Mouse (Mus musculus) stomach, embryonic 16.5 days (tissue): ENCODE data around the gene Krtap4-13. TPM values are rescaled to one million over a fixed set of nuclear protein-coding genes. Genes with fewer than 3 reads are reported as not detected.
"Not testable (repeated sequence)": the region's sequence is repeated elsewhere in the genome, so short reads cannot be mapped to it uniquely, and the experiment has no call there.

Source experiments
- ATAC-seq: fragments of 200-750 bp; cut with Nextera tagmentation; 2 replicates; pipeline ENCODE4 v1.8.0; 2017; ENCODE audit warnings: moderate number of reproducible peaks, moderate TSS enrichment; ENCODE audit not compliant: insufficient read depth, low FRiP score
- H3K27ac ChIP-seq: fragments of 300-500 bp; sonication (generic); 2 replicates; pipeline ENCODE4 v1.5.1; 2014; ENCODE audit warnings: low read length
- H3K27me3 ChIP-seq: fragments of 300-500 bp; sonication (generic); 2 replicates; pipeline ENCODE4 v1.6.1; 2014; ENCODE audit warnings: low read length, control low read depth, mixed read lengths; ENCODE audit not compliant: control insufficient read depth, insufficient read depth
- H3K36me3 ChIP-seq: fragments of 300-500 bp; sonication (generic); 2 replicates; pipeline ENCODE4 v1.6.1; 2014; ENCODE audit warnings: low read length; ENCODE audit not compliant: control insufficient read depth, insufficient read depth
- H3K4me1 ChIP-seq: fragments of 300-500 bp; sonication (generic); 2 replicates; pipeline ENCODE4 v1.6.1; 2014; ENCODE audit warnings: low read length, control low read depth, mixed read lengths; ENCODE audit not compliant: control insufficient read depth, insufficient read depth
- H3K4me2 ChIP-seq: fragments of 300-500 bp; sonication (generic); 2 replicates; pipeline ENCODE4 v1.6.1; 2014; ENCODE audit warnings: low read depth, low read length, mixed read lengths
- H3K4me3 ChIP-seq: fragments of 300-500 bp; sonication (generic); replicated peaks from 2 replicates; pipeline ENCODE4 v1.5.1; 2014; ENCODE audit warnings: mild to moderate bottlenecking, low read length
- H3K9ac ChIP-seq: fragments of 300-500 bp; sonication (generic); 2 replicates; pipeline ENCODE4 v1.6.1; 2014; ENCODE audit warnings: low read length
- H3K9me3 ChIP-seq: fragments of 300-500 bp; sonication (generic); replicated peaks from 2 replicates; pipeline ENCODE4 v1.6.1; 2016; ENCODE audit warnings: low read length, control low read depth; ENCODE audit not compliant: control insufficient read depth
- WGBS: fragments of 180-500 bp; shearing (Covaris S2); extraction: QIAGEN DNeasy Blood & Tissue Kit; methylation state at CpG from one replicate; pipeline ENCODE4 v1.1.7; 2014; 5-methylcytosine and 5-hydroxymethylcytosine counted together
- polyA plus RNA-seq: library from polyadenylated mRNA; unstranded; fragments of >200 nt; fragmentation: Nextera tagmentation; extraction: Ambion mirVana; gene quantifications from 2 replicates; pipeline ENCODE4 v1.2.1, GENCODE M21; 2015

Krtap4-13 gene
- polyA plus RNA-seq, 1 experiment from 2014 or later, result not detected

DNA sequence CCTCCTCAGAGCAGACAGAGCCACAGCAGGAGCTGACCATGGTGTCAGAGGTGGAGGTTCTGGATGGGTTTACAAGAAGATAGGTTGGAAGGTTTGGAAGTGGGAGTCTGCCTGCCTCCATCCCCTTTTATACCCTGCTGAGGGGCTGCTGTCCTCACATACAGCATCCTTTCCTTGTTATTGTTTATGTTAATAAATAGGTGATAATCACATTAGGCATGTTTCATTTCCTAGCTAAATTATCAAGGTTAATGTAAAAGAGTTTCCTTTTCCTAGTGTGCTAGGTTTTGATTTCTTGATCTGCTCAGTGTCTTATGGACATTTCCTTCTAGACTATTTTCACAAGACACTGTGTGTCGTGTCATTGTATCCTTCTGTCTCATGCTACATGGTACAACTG, 5.3 kb downstream of the Krtap4-13 start, which contains the start of gene Gm11554:
Gene Gm11554, minus strand, starts transcription at position 101 of the 400 bp plus-strand sequence.
- not testable (repeated sequence) for H3K4me3 ChIP-seq, H3K36me3 ChIP-seq, H3K27me3 ChIP-seq, H3K4me2 ChIP-seq, H3K27ac ChIP-seq, H3K9me3 ChIP-seq, H3K9ac ChIP-seq, H3K4me1 ChIP-seq, ATAC-seq
- no CpG with 5 or more reads among the region's 1 CpGs for WGBS

DNA sequence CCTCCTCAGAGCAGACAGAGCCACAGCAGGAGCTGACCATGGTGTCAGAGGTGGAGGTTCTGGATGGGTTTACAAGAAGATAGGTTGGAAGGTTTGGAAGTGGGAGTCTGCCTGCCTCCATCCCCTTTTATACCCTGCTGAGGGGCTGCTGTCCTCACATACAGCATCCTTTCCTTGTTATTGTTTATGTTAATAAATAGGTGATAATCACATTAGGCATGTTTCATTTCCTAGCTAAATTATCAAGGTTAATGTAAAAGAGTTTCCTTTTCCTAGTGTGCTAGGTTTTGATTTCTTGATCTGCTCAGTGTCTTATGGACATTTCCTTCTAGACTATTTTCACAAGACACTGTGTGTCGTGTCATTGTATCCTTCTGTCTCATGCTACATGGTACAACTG, 10.9 kb downstream of the Krtap4-13 start, which contains the start of gene Gm11569:
Gene Gm11569, minus strand, starts transcription at position 101 of the 400 bp plus-strand sequence.
- H3K27me3 ChIP-seq, H3K4me3 ChIP-seq, H3K36me3 ChIP-seq, ATAC-seq, H3K9me3 ChIP-seq, H3K9ac ChIP-seq, H3K27ac ChIP-seq, H3K4me2 ChIP-seq, H3K4me1 ChIP-seq: not testable (repeated sequence)
- no CpG with 5 or more reads among the region's 1 CpGs for WGBS

DNA sequence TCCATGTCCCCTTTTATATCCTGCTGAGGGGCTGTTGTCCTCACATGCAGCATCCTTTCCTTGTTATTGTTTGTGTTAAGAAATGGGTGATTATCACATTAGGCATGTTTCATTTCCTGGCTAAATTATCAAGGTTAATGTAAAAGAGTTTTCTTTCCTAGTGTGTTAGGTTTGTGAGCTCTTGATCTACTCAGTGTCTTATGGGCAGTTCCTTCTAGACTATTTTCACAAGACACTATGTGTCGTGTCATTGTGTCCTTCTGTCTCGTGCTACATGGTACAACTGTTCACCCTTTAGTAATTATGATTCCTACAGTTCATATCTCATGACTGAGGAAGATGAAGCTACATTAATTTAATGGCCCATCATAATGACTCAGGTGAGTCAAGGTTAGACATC, 16.3 kb downstream of the Krtap4-13 start, which contains the start of gene Gm11596:
Gene Gm11596, minus strand, starts transcription at position 101 of the 400 bp plus-strand sequence.
- 77% methylated on average over 2 of the region's 2 CpGs for WGBS
- Histone ChIP-seq H3K27me3 (no peaks in the 10 kb centered on the region), H3K9ac (no peak within 1 kb of the TSS), H3K36me3 (no peaks in the 10 kb centered on the region), H3K9me3 (no peaks in the 10 kb centered on the region), H3K4me3 (no peak within 1 kb of the TSS), H3K4me2 (no peak within 1 kb of the TSS), H3K27ac (no peak within 1 kb of the TSS), H3K4me1 (no peaks in the 10 kb centered on the region)
- ATAC-seq, result no peak

DNA sequence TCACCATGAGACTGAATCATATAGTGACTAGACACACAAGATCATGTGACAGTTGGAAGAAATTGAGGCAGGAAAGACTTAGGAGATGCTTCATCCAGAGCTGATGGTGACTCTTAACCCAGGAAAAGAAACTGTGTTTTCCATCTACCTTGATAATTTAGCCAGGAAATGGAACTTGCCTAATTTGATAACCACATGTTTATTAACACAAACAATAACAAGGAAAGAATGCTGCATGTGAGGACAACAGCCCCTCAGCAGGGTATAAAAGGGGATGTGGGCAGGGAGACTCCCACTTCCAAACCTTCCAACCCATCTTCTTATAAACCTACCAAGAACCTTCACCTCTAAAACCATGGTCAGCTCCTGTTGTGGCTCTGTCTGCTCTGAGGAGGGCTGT, 24.8 kb downstream of the Krtap4-13 start, which contains the start of gene Krtap4-9:
Gene Krtap4-9, plus strand, starts transcription at position 301 of the 400 bp plus-strand sequence.
- H3K4me2 ChIP-seq, H3K4me1 ChIP-seq, H3K4me3 ChIP-seq, H3K27ac ChIP-seq, H3K9ac ChIP-seq, H3K9me3 ChIP-seq, H3K27me3 ChIP-seq, H3K36me3 ChIP-seq, ATAC-seq: not testable (repeated sequence)

DNA sequence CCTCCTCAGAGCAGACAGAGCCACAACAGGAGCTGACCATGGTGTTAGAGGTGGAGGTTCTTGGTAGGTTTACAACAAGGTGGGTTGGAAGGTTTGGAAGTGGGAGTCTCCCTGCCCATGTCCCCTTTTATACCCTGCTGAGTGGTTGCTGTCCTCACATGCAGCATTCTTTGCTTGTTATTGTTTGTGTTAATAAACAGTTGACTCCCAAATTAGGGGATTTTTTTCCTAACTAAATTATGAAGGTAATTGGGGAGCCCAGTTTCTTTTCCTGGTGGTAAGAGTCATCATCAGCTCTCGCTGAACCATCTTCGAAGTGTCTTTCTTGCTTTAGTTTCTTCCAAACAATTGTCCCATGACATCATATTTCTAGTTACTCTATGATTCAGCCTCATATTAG, 29.1 kb downstream of the Krtap4-13 start, which contains the start of gene Krtap4-8:
Gene Krtap4-8, minus strand, starts transcription at position 101 of the 400 bp plus-strand sequence.
- Histone ChIP-seq H3K27ac (no peak within 1 kb of the TSS), H3K9me3 (no peaks in the 10 kb centered on the region), H3K36me3 (no peaks in the 10 kb centered on the region), H3K4me3 (no peak within 1 kb of the TSS), H3K27me3 (no peaks in the 10 kb centered on the region), H3K9ac (no peak within 1 kb of the TSS), H3K4me2 (no peak within 1 kb of the TSS), H3K4me1 (no peaks in the 10 kb centered on the region)
- ATAC-seq, result no peak
- WGBS, result 93% methylated on average over 2 of the region's 2 CpGs

DNA sequence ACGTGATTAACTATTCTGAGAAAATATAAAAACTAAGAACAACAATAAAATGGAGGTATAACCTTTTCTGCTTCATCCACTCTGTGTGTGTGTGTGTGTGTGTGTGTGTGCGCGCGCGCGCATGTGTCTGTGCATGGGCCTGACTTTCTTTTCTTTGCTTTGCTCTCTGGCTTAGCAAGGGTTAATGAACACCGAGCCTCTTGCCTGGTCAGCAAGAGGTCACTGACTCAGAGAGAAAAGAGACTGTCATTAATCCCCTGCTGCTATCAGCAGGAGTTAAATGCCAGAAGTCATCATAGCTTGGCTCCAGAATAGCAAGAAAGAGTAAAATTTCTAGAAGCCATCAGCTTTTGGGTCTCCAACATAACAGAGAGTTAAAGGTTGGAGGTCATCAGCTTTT, 31.3 kb downstream of the Krtap4-13 start:
- 61% methylated on average over 7 of the region's 7 CpGs for WGBS
- no peak for ATAC-seq

DNA sequence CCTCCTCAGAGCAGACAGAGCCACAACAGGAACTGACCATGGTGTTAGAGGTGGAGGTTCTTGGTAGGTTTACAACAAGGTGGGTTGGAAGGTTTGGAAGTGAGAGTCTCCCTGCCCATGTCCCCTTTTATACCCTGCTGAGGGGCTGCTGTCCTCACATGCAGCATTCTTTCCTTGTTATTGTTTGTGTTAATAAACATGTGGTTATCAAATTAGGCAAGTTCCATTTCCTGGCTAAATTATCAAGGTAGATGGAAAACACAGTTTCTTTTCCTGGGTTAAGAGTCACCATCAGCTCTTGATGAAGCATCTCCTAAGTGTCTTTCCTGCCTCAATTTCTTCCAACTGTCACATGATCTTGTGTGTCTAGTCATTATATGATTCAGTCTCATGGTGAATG, 36.9 kb downstream of the Krtap4-13 start, which contains the start of gene Gm11595:
Gene Gm11595, minus strand, starts transcription at position 101 of the 400 bp plus-strand sequence.
- not testable (repeated sequence) for H3K36me3 ChIP-seq, H3K4me1 ChIP-seq, H3K4me3 ChIP-seq, H3K27ac ChIP-seq, ATAC-seq, H3K4me2 ChIP-seq, H3K9me3 ChIP-seq, H3K27me3 ChIP-seq, H3K9ac ChIP-seq

More for the DNA sequence above, 31.3 kb downstream of the Krtap4-13 start:
- no peak overlapping the region for H3K9ac ChIP-seq
- H3K4me3 ChIP-seq, result no peak overlapping the region
- H3K4me1 ChIP-seq, result no peaks in the 10 kb centered on the region
- no peaks in the 10 kb centered on the region for H3K36me3 ChIP-seq
- no peak overlapping the region for H3K4me2 ChIP-seq
- no peak overlapping the region for H3K27ac ChIP-seq
- H3K9me3 ChIP-seq, result no peaks in the 10 kb centered on the region
- H3K27me3 ChIP-seq, result no peaks in the 10 kb centered on the region

DNA sequence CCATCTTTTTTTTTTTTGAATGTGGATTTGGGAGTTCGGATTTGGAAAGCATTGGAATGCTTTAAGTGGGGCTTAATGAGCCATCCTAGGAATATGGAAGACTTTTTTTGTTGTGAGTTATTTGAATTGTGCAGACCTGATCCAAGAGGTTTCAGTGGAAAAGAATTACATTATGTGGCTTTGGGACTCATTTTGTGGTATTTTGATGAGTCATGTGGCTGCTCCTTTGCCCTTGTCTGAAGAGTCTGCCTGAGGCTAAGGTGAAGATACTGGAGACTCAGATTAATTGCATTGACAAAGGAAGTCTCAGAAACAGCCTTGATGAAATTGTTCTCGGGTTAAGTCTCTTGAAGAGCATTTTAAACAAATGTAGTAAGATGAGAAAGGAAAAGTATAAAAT, 41.3 kb downstream of the Krtap4-13 start:
- Histone ChIP-seq H3K27me3 (no peaks in the 10 kb centered on the region), H3K4me3 (no peak overlapping the region), H3K9me3 (no peaks in the 10 kb centered on the region), H3K36me3 (no peaks in the 10 kb centered on the region), H3K9ac (no peak overlapping the region), H3K4me2 (no peak overlapping the region), H3K4me1 (no peaks in the 10 kb centered on the region), H3K27ac (no peak overlapping the region)
- ATAC-seq, result no peak
- WGBS, result 62% methylated on average over 2 of the region's 2 CpGs
